Mouse (Mus musculus): ENCODE data around the gene Hs3st3b1. TPM values are rescaled to one million over a fixed set of nuclear protein-coding genes. Genes with fewer than 3 reads are reported as not detected.
A peak's percentile ranks its signal among the peaks of the same experiment; 100 is the strongest.

Hs3st3b1 gene
- 4.8 and 5.6 TPM in 2 replicates for polyA plus RNA-seq (2015; fragmentation: Nextera tagmentation; extraction: Ambion mirVana)

DNA sequence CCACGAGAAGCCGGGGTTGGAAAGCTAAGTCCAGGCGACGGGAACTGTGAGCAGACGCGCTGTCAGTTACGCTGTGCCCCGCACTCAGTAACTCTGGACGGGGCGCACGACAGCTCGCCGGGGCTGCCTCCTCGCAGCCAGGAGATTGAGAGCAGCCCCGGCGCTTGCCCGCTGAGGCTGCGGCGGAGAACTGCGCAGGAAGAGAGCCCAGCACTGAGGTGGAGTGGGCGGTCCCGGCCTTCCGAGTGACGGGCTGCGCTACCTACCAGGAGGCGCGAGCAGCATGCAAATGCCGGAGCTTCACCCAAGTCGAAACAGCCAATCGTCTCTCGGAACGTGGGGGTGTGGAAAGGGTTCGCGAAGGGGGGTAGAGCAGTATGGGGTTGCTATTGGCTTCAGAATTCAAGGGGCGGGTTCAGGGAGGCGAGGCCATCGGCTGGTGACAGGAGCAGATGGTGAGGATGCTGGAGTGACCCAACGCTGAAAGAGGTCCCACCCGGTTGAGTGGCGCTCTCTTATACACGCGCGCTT lies at the start of gene Hs3st3b1:
Hs3st3b1 (minus strand) TSS at position 200 of the 531 bp plus-strand sequence.
- H3K36me3 ChIP-seq (ENCODE audit: control insufficient read depth, insufficient read depth, low read length), result no peaks in the 10 kb centered on the region
- H3K27ac ChIP-seq (ENCODE audit: low read depth, low read length), result peak within 1 kb of the TSS; percentile 46
- WGBS, result under 1% methylated on average over 43 of the region's 43 CpGs
- peaks cover 30% of the 10 kb centered on the region for H3K4me1 ChIP-seq (ENCODE audit: control insufficient read depth, insufficient read depth, low read depth, low read length)
- H3K9me3 ChIP-seq (ENCODE audit: control insufficient read depth, low read length), result no peaks in the 10 kb centered on the region
- peak; percentile 97 for ATAC-seq
- peak within 1 kb of the TSS; percentile 68 for H3K9ac ChIP-seq (ENCODE audit: low read depth, low read length)
- H3K27me3 ChIP-seq (replicated peaks; ENCODE audit: control insufficient read depth, insufficient read depth, low read length), result peaks cover 38% of the 10 kb centered on the region
- H3K4me3 ChIP-seq (ENCODE audit: low read length), result peak within 1 kb of the TSS; percentile 56
- peak within 1 kb of the TSS; percentile 89 for H3K4me2 ChIP-seq (ENCODE audit: low read length)

DNA sequence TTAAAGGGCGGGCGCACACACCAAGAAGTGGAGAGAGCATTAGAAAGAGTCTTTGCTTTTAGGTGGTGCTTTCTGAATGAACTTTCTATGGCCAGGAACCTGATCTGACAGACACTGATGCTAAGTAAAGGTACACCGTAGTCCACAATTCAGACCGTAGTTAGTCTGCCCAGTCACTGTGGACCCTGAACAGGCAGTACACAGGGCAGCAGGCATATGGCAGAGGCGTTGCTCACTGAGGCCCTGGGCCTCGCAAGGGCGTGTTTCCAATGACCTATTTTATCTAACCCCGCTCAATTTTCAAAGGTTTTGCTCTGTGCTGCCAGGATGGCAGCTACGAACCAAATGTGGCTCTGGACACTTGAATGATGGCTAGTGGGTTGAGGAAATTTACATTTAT lies 49.4 kb upstream of the Hs3st3b1 start:
- Histone ChIP-seq H3K27ac (ENCODE audit: low read depth, low read length) (no peak overlapping the region), H3K36me3 (ENCODE audit: control insufficient read depth, insufficient read depth, low read length) (no peaks in the 10 kb centered on the region), H3K27me3 (replicated peaks; ENCODE audit: control insufficient read depth, insufficient read depth, low read length) (no peaks in the 10 kb centered on the region), H3K9ac (ENCODE audit: low read depth, low read length) (no peak overlapping the region), H3K9me3 (ENCODE audit: control insufficient read depth, low read length) (no peaks in the 10 kb centered on the region), H3K4me3 (ENCODE audit: low read length) (no peak overlapping the region), H3K4me2 (ENCODE audit: low read length) (no peak overlapping the region), H3K4me1 (ENCODE audit: control insufficient read depth, insufficient read depth, low read depth, low read length) (peaks cover 6% of the 10 kb centered on the region)
- 94% methylated on average over 9 of the region's 9 CpGs for WGBS
- no peak for ATAC-seq

DNA sequence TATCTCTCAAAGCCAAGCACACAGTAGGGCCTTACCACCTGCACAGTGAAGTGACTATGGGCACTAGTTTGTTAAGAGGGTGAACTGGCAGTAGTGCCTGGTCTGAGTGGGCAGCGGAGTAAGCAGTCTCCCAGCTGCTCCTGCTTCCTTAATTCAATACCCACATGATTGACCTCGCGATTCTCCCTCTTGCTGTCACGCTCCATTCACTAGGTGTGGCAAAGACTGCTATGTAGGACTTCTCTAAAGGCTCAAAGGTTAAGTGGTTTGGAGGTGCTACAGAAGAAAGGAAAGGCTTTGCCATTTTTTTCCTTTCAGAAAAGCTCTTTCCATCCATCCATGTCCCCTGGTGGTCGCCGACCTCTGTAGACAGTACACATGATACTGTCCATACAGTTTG lies 48.7 kb upstream of the Hs3st3b1 start:
- no peak for ATAC-seq
- H3K4me2 ChIP-seq (ENCODE audit: low read length), result no peak overlapping the region
- no peak overlapping the region for H3K9ac ChIP-seq (ENCODE audit: low read depth, low read length)

DNA sequence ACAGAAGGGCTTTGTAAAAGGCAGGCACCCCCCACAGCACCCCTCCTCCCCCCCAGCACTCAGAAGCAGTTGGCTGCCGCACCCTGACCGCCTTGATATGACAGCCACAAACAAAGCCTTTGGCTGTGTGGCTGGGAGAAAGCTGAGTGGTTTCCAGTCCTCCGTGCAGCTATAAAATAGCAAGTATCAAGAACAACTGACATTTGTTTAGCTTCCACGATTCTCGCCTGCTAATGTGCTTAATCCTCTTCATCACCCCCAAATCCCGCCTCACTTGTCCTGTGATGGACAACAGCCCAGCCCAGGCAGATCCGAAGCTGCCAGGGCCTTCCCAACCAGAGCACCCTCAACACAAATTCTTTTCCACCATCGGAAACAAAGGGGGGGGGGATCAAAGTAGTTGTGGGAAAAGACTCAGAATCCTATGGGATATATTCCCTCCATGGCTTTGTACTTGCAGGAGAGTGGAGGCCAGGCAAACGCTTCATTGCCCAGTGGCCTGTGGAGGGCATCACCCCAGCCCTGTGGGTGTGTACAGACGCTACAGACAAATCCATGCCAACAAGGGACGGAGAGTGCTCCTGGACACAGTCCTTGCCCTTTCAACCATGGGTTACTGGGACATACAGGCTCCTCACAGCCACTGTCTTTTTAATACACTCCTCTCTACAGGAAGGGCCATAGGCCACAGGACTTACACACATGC lies 47.3 kb upstream of the Hs3st3b1 start:
- H3K27ac ChIP-seq (ENCODE audit: low read depth, low read length), result no peak overlapping the region; the same call in 1 of the 2 replicates

More for the DNA sequence above, 48.7 kb upstream of the Hs3st3b1 start:
- Histone ChIP-seq H3K4me3 (ENCODE audit: low read length) (no peak overlapping the region), H3K27me3 (replicated peaks; ENCODE audit: control insufficient read depth, insufficient read depth, low read length) (no peaks in the 10 kb centered on the region), H3K36me3 (ENCODE audit: control insufficient read depth, insufficient read depth, low read length) (no peaks in the 10 kb centered on the region), H3K9me3 (ENCODE audit: control insufficient read depth, low read length) (no peaks in the 10 kb centered on the region), H3K4me1 (ENCODE audit: control insufficient read depth, insufficient read depth, low read depth, low read length) (peaks cover 8% of the 10 kb centered on the region), H3K27ac (ENCODE audit: low read depth, low read length) (no peak overlapping the region)
- 85% methylated on average over 6 of the region's 6 CpGs for WGBS

DNA sequence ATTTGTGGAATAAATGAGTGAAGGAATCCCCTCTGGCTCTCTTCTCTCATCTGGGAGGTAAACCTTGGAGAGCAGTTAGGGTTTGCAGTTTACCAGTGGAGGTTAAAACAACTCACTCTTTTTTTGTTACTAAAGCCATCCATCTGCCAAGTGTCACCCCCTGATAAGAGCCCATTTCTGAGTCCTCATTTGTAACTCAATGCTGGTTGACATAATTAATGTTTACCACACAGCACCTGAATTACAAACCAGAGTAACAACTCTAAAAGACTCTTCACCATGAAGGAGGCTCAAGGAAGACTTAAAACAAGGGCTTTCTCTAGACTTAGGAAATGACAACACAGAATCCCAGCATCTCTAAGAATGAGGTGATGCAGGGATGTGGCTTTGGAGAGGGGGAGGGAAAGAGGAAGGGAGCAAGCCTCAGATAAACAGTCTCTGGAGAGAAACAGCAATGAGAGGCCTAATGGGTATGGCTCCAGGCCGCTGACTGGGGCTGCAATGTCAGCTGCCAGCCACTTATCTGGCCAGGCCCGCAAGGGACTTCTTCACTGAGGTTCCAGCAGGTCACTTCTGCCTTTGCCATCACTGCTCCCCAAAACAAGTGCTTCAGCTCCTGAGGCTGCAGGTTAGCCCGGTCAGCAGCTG lies 46.4 kb upstream of the Hs3st3b1 start:
- ATAC-seq, result no peak
- 46% methylated on average over 3 of the region's 3 CpGs for WGBS

More for the DNA sequence above, 47.3 kb upstream of the Hs3st3b1 start:
- 25% methylated on average over 11 of the region's 11 CpGs for WGBS
- peaks cover 13% of the 10 kb centered on the region for H3K4me1 ChIP-seq (ENCODE audit: control insufficient read depth, insufficient read depth, low read depth, low read length)
- no peaks in the 10 kb centered on the region for H3K9me3 ChIP-seq (ENCODE audit: control insufficient read depth, low read length)
- H3K27me3 ChIP-seq (replicated peaks; ENCODE audit: control insufficient read depth, insufficient read depth, low read length), result no peaks in the 10 kb centered on the region
- no peak overlapping the region for H3K4me3 ChIP-seq (ENCODE audit: low read length)
- ATAC-seq, result peak; percentile 64
- H3K4me2 ChIP-seq (ENCODE audit: low read length), result no peak overlapping the region
- no peaks in the 10 kb centered on the region for H3K36me3 ChIP-seq (ENCODE audit: control insufficient read depth, insufficient read depth, low read length)
- no peak overlapping the region for H3K9ac ChIP-seq (ENCODE audit: low read depth, low read length)

DNA sequence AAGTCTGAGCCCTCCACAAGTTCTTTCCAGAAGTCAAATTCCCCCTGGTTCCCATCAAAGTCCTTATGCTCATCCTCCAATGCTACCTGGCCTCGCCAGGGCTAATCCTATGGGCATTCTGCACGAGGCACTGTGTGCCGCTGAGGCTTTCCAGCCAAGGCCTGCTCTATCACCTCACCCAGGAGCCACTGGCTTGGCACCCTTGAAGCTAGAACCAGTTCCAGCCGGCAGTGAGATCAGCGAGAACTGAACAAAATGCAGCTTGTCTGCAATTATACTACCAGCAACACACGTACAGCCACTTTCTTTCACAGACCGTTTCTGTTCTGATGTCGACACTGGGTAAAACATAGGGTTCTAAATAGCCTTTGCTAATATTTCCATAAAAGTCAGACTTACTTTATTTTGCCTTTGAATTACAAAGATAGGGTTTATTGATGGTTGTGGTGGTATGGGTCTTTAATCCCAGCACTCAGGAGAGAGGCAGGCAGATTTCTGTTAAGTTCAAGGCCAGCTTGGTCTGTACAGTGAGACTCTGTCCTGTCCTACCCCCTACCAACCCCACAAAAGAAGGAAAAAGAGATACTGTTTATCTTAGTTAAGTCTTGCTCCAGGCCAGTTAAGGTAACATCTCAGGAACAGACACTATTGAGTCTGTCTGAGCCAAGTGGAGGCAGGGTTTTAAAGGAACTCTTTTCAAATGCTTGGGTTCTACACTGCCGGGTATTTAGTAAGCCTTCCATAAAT lies 45.7 kb upstream of the Hs3st3b1 start:
- 80% methylated on average over 9 of the region's 9 CpGs for WGBS
- Histone ChIP-seq H3K27me3 (replicated peaks; ENCODE audit: control insufficient read depth, insufficient read depth, low read length) (no peaks in the 10 kb centered on the region), H3K4me3 (ENCODE audit: low read length) (no peak overlapping the region), H3K4me2 (ENCODE audit: low read length) (no peak overlapping the region), H3K36me3 (ENCODE audit: control insufficient read depth, insufficient read depth, low read length) (peaks cover 6% of the 10 kb centered on the region; the same call in 1 of the 2 replicates), H3K9me3 (ENCODE audit: control insufficient read depth, low read length) (no peaks in the 10 kb centered on the region), H3K4me1 (ENCODE audit: control insufficient read depth, insufficient read depth, low read depth, low read length) (peaks cover 13% of the 10 kb centered on the region), H3K9ac (ENCODE audit: low read depth, low read length) (no peak overlapping the region), H3K27ac (ENCODE audit: low read depth, low read length) (no peak overlapping the region)
- no peak for ATAC-seq

More for the DNA sequence above, 46.4 kb upstream of the Hs3st3b1 start:
- Histone ChIP-seq H3K4me1 (ENCODE audit: control insufficient read depth, insufficient read depth, low read depth, low read length) (peaks cover 13% of the 10 kb centered on the region), H3K27me3 (replicated peaks; ENCODE audit: control insufficient read depth, insufficient read depth, low read length) (no peaks in the 10 kb centered on the region), H3K4me2 (ENCODE audit: low read length) (no peak overlapping the region), H3K4me3 (ENCODE audit: low read length) (no peak overlapping the region), H3K36me3 (ENCODE audit: control insufficient read depth, insufficient read depth, low read length) (peaks cover 3% of the 10 kb centered on the region; the same call in 1 of the 2 replicates), H3K9ac (ENCODE audit: low read depth, low read length) (no peak overlapping the region), H3K9me3 (ENCODE audit: control insufficient read depth, low read length) (no peaks in the 10 kb centered on the region), H3K27ac (ENCODE audit: low read depth, low read length) (peak overlapping the region; percentile 14; the same call in 1 of the 2 replicates)

DNA sequence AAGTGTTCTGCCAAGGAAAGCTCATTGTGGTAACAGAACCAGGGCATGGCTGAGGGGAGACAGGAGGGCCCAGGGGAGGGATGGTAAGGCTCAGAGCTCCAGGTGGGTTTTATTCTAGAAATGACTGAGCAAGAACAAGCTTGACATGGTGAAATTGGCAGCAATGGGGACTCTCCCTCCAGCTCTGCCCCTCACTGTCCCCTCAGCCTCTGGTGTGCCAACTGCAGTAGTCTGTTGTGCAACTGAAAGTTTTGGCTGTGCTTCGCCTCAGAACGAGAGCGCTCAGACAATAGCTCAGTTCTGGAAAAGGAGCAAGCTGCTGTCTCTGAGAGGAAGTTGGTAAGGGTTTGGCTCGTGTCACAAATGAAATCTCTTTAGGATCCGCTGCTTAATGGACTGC lies 43.3 kb upstream of the Hs3st3b1 start:
- Histone ChIP-seq H3K27ac (ENCODE audit: low read depth, low read length) (no peak overlapping the region), H3K9ac (ENCODE audit: low read depth, low read length) (no peak overlapping the region), H3K27me3 (replicated peaks; ENCODE audit: control insufficient read depth, insufficient read depth, low read length) (no peaks in the 10 kb centered on the region), H3K4me3 (ENCODE audit: low read length) (no peak overlapping the region), H3K4me1 (ENCODE audit: control insufficient read depth, insufficient read depth, low read depth, low read length) (peaks cover 13% of the 10 kb centered on the region), H3K4me2 (ENCODE audit: low read length) (no peak overlapping the region), H3K9me3 (ENCODE audit: control insufficient read depth, low read length) (no peaks in the 10 kb centered on the region), H3K36me3 (ENCODE audit: control insufficient read depth, insufficient read depth, low read length) (peaks cover 6% of the 10 kb centered on the region; the same call in 1 of the 2 replicates)
- WGBS, result 50% methylated on average over 5 of the region's 5 CpGs
- peak; percentile 49; the same call in 1 of the 2 replicates for ATAC-seq

DNA sequence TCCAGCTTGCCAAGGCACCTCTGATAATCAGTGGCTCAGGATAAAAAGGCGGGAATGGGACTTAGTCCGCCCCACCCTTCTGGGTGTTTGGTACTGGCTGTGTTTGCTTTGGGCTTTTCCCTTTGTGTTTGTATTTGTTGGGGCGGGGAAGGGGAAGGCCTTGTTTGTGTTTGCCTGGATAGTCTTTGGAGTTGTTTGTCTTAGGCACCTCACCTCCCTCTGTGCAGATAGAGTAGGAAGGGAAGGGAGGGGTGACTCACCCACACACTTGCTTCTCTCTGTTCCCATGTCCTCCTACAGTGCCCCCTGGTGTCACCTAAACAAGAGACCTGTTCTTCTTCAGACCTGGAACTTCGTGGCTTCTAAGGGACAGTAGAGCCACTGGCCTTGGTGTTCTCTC lies 35.1 kb upstream of the Hs3st3b1 start:
- Histone ChIP-seq H3K4me2 (ENCODE audit: low read length) (no peak overlapping the region), H3K4me3 (ENCODE audit: low read length) (no peak overlapping the region), H3K4me1 (ENCODE audit: control insufficient read depth, insufficient read depth, low read depth, low read length) (peaks cover 9% of the 10 kb centered on the region), H3K9ac (ENCODE audit: low read depth, low read length) (no peak overlapping the region), H3K27ac (ENCODE audit: low read depth, low read length) (no peak overlapping the region), H3K27me3 (replicated peaks; ENCODE audit: control insufficient read depth, insufficient read depth, low read length) (no peaks in the 10 kb centered on the region), H3K36me3 (ENCODE audit: control insufficient read depth, insufficient read depth, low read length) (no peaks in the 10 kb centered on the region), H3K9me3 (ENCODE audit: control insufficient read depth, low read length) (no peaks in the 10 kb centered on the region)
- 44% methylated on average over 4 of the region's 4 CpGs for WGBS
- no peak for ATAC-seq
